23 mouse cellular contexts compared by ENCODE assay signal in the genomic region with DNA sequence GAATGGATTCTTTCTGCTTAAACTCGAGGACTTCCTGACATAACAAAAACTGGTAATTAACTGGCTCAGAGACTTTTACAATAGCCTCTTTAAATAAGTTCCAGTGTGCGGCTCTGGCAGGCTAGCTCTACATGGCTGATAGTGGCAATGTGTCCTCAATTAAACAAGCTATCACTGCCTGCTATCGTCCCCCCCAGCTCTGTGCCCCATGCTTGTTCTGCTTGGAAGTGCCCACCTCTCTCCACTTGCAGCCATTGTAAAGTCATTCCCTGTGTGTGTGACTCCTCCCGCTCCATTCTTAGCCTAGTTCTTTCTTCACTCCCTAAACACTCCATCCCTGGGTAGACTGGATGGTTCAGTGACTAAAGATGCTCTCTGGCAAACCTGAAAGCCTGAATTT.
DNase-seq lines count a peak whose midpoint lies in the region; ATAC-seq lines count a peak whose summit lies in the region.
"Had no signal": no experiment of that assay in that cellular context is flagged by ENCODE, and none has a peak within 500 bp of the region (broad histone marks: within the 10 kb centered on the region; RNA-seq: fewer than 3 reads in every experiment).

No protein-coding gene starts in this region.

- peak; percentile 41; the same call in 1 of the 2 replicates for ATAC-seq in forebrain, embryonic 12.5 days (ENCODE audit: low FRiP score)
- no peak for ATAC-seq in forebrain, embryonic 16.5 days
- 0 out of 2 replicates have a peak, but pooled peaks have one; percentile 36 for ATAC-seq in midbrain, embryonic 16.5 days
- ATAC-seq in midbrain, embryonic 14.5 days (ENCODE audit: low FRiP score, low TSS enrichment): no peak
- ATAC-seq: CD4-positive, CD25-positive, alpha-beta regulatory T cell, adult 4 months; intestine, postnatal 0 days had no signal

- H3K4me2 ChIP-seq in forebrain, embryonic 12.5 days: no peak overlapping the region
- H3K4me2 ChIP-seq in forebrain, embryonic 16.5 days (ENCODE audit: low read length): no peak overlapping the region
- H3K4me2 ChIP-seq in midbrain, embryonic 16.5 days (ENCODE audit: low read length): no peak overlapping the region
- no peak overlapping the region for H3K4me2 ChIP-seq in midbrain, embryonic 14.5 days (ENCODE audit: low read length)
- H3K4me2 ChIP-seq: heart, embryonic 15.5 days; liver, embryonic 13.5 days; midbrain, embryonic 12.5 days; neural tube, embryonic 12.5 days had no signal

- DNase-seq in midbrain, embryonic 14.5 days: no peak
- no peak for DNase-seq in limb, embryonic 10.5 days (ENCODE audit: low spot score)
- DNase-seq in gastrocnemius, adult 8-10 months (ENCODE audit: low spot score in 2 of 2): no peak
- DNase-seq in heart, adult 8-10 months (ENCODE audit: low spot score): no peak
- DNase-seq: adrenal gland, postnatal 36 days; cerebellum, adult 11 months; cerebellum, adult 9-11 months; heart, postnatal 4 days; kidney, postnatal 25 days; liver, embryonic 13.5 days; lung, adult 2 months; right cerebral cortex, postnatal 14 days; thymus, adult 2 months; thymus, postnatal 4 days had no signal

- H3K27me3 ChIP-seq in forebrain, embryonic 12.5 days: 0 out of 2 replicates have a peak, but pooled peaks cover 4% of the 10 kb centered on the region
- H3K27me3 ChIP-seq in forebrain, embryonic 16.5 days (replicated peaks; ENCODE audit: control insufficient read depth, insufficient read depth, low read length): no peaks in the 10 kb centered on the region
- H3K27me3 ChIP-seq in midbrain, embryonic 16.5 days (ENCODE audit: control insufficient read depth, insufficient read depth, low read depth, low read length): no peaks in the 10 kb centered on the region
- H3K27me3 ChIP-seq in midbrain, embryonic 14.5 days (ENCODE audit: control insufficient read depth, insufficient read depth, low read length): no peaks in the 10 kb centered on the region
- H3K27me3 ChIP-seq in limb, embryonic 10.5 days (ENCODE audit: low read depth, poor library complexity, severe bottlenecking): no peaks in the 10 kb centered on the region
- H3K27me3 ChIP-seq: heart, embryonic 15.5 days; liver, embryonic 13.5 days; midbrain, embryonic 12.5 days; neural tube, embryonic 12.5 days had no signal

- H3K9me3 ChIP-seq in forebrain, embryonic 12.5 days: no peaks in the 10 kb centered on the region
- H3K9me3 ChIP-seq in forebrain, embryonic 16.5 days (ENCODE audit: control insufficient read depth, low read length): no peaks in the 10 kb centered on the region
- H3K9me3 ChIP-seq in midbrain, embryonic 16.5 days (replicated peaks; ENCODE audit: control insufficient read depth, low read length, poor library complexity, severe bottlenecking): no peaks in the 10 kb centered on the region
- H3K9me3 ChIP-seq in midbrain, embryonic 14.5 days (ENCODE audit: control insufficient read depth, low read length): no peaks in the 10 kb centered on the region
- H3K9me3 ChIP-seq in limb, embryonic 10.5 days (replicated peaks): no peaks in the 10 kb centered on the region
- H3K9me3 ChIP-seq: heart, embryonic 15.5 days; liver, embryonic 13.5 days; midbrain, embryonic 12.5 days; neural tube, embryonic 12.5 days had no signal

- H3K27ac ChIP-seq in forebrain, embryonic 12.5 days: no peak overlapping the region
- no peak overlapping the region for H3K27ac ChIP-seq in forebrain, embryonic 16.5 days (ENCODE audit: low read length)
- no peak overlapping the region for H3K27ac ChIP-seq in midbrain, embryonic 16.5 days (ENCODE audit: low read length)
- no peak overlapping the region for H3K27ac ChIP-seq in midbrain, embryonic 14.5 days (replicated peaks; ENCODE audit: low read depth, low read length)
- 0 out of 2 replicates have a peak overlapping the region, but pooled peaks have one; percentile 1 for H3K27ac ChIP-seq in limb, embryonic 10.5 days
- H3K27ac ChIP-seq: heart, embryonic 15.5 days; liver, embryonic 13.5 days; midbrain, embryonic 12.5 days; neural tube, embryonic 12.5 days; stomach, postnatal 0 days had no signal

- H3K4me3 ChIP-seq in forebrain, embryonic 12.5 days (replicated peaks): no peak overlapping the region
- no peak overlapping the region for H3K4me3 ChIP-seq in forebrain, embryonic 16.5 days (replicated peaks; ENCODE audit: low read length)
- H3K4me3 ChIP-seq in midbrain, embryonic 16.5 days (ENCODE audit: low read depth, low read length): no peak overlapping the region
- H3K4me3 ChIP-seq in midbrain, embryonic 14.5 days (replicated peaks; ENCODE audit: low read depth, low read length): no peak overlapping the region
- no peak overlapping the region for H3K4me3 ChIP-seq in limb, embryonic 10.5 days
- H3K4me3 ChIP-seq: heart, embryonic 15.5 days; liver, embryonic 13.5 days; midbrain, embryonic 12.5 days; neural tube, embryonic 12.5 days had no signal

- no peak overlapping the region for H3K9ac ChIP-seq in forebrain, embryonic 12.5 days
- no peak overlapping the region for H3K9ac ChIP-seq in forebrain, embryonic 16.5 days (replicated peaks; ENCODE audit: low read depth, low read length)
- no peak overlapping the region for H3K9ac ChIP-seq in midbrain, embryonic 16.5 days (ENCODE audit: low read depth, low read length)
- no peak overlapping the region for H3K9ac ChIP-seq in midbrain, embryonic 14.5 days (replicated peaks; ENCODE audit: low read length)
- H3K9ac ChIP-seq: heart, embryonic 15.5 days; liver, embryonic 13.5 days; midbrain, embryonic 12.5 days; neural tube, embryonic 12.5 days had no signal

- no peaks in the 10 kb centered on the region for H3K36me3 ChIP-seq in forebrain, embryonic 12.5 days (replicated peaks)
- no peaks in the 10 kb centered on the region for H3K36me3 ChIP-seq in forebrain, embryonic 16.5 days (ENCODE audit: control insufficient read depth, insufficient read depth)
- H3K36me3 ChIP-seq in midbrain, embryonic 16.5 days (ENCODE audit: control insufficient read depth, insufficient read depth, low read length): no peaks in the 10 kb centered on the region
- H3K36me3 ChIP-seq in midbrain, embryonic 14.5 days (ENCODE audit: control insufficient read depth, insufficient read depth, low read length): no peaks in the 10 kb centered on the region
- no peaks in the 10 kb centered on the region for H3K36me3 ChIP-seq in limb, embryonic 10.5 days
- H3K36me3 ChIP-seq: heart, embryonic 15.5 days; liver, embryonic 13.5 days; midbrain, embryonic 12.5 days; neural tube, embryonic 12.5 days had no signal

- peaks cover 7% of the 10 kb centered on the region; the same call in 1 of the 2 replicates for H3K4me1 ChIP-seq in forebrain, embryonic 12.5 days
- H3K4me1 ChIP-seq in forebrain, embryonic 16.5 days (replicated peaks; ENCODE audit: control insufficient read depth, insufficient read depth, low read length): peaks cover 2% of the 10 kb centered on the region; the same call in 1 of the 2 replicates
- no peaks in the 10 kb centered on the region for H3K4me1 ChIP-seq in midbrain, embryonic 16.5 days (ENCODE audit: control insufficient read depth, insufficient read depth, low read length)
- H3K4me1 ChIP-seq in midbrain, embryonic 14.5 days (ENCODE audit: control insufficient read depth, insufficient read depth, low read length): no peaks in the 10 kb centered on the region
- peaks cover 27% of the 10 kb centered on the region for H3K4me1 ChIP-seq in limb, embryonic 10.5 days
- H3K4me1 ChIP-seq: heart, embryonic 15.5 days; liver, embryonic 13.5 days; midbrain, embryonic 12.5 days had no signal

- 15% methylated on average over 4 of the region's 4 CpGs for WGBS in forebrain, embryonic 12.5 days
- WGBS in forebrain, embryonic 16.5 days: 5% methylated on average over 4 of the region's 4 CpGs
- 29% methylated on average over 4 of the region's 4 CpGs for WGBS in midbrain, embryonic 16.5 days
- WGBS in midbrain, embryonic 14.5 days: 34% methylated on average over 4 of the region's 4 CpGs
- WGBS in limb, embryonic 10.5 days: 44% methylated on average over 4 of the region's 4 CpGs

Comparison
In these comparisons a context has a peak if more than half of its experiments do, and no peak if none do; other contexts are left out.
1. ATAC-seq: peak in forebrain, embryonic 12.5 days (single experiment) and midbrain, embryonic 16.5 days (single experiment); none in forebrain, embryonic 16.5 days (single experiment) and midbrain, embryonic 14.5 days (single experiment).